Mouse (Mus musculus) midbrain, embryonic 10.5 days (tissue): ENCODE measurements around the gene Slc35f3. TPM values are rescaled to one million over a fixed set of nuclear protein-coding genes. Genes with fewer than 3 reads are reported as not detected.
"Not testable (repeated sequence)": the region's sequence is repeated elsewhere in the genome, so short reads cannot be mapped to it uniquely, and the experiment has no call there.

Experiments used
- DNase-seq: peaks from one replicate; pipeline ENCODE4 v3.0.0-alpha.2; 2017; ENCODE audit warnings: low spot score
- H3K27ac ChIP-seq: fragments of 300-500 bp; sonication (generic); replicated peaks from 2 replicates; pipeline ENCODE4 v1.5.1; 2016; ENCODE audit warnings: mild to moderate bottlenecking
- H3K27me3 ChIP-seq: fragments of 300-500 bp; sonication (generic); 2 replicates; pipeline ENCODE4 v1.6.1; 2016; ENCODE audit warnings: low read depth, mild to moderate bottlenecking; ENCODE audit not compliant: poor library complexity, severe bottlenecking
- H3K36me3 ChIP-seq: fragments of 300-500 bp; sonication (generic); 2 replicates; pipeline ENCODE4 v1.6.1; 2016; ENCODE audit warnings: mild to moderate bottlenecking, moderate library complexity
- H3K4me1 ChIP-seq: fragments of 300-500 bp; sonication (generic); 2 replicates; pipeline ENCODE4 v1.6.1; 2016
- H3K4me3 ChIP-seq: fragments of 300-500 bp; sonication (generic); 2 replicates; pipeline ENCODE4 v1.5.1; 2016; ENCODE audit warnings: mild to moderate bottlenecking, moderate library complexity
- H3K9me3 ChIP-seq: fragments of 300-500 bp; sonication (generic); replicated peaks from 2 replicates; pipeline ENCODE4 v1.6.1; 2016; ENCODE audit warnings: mild to moderate bottlenecking
- WGBS: fragments of 180-500 bp; shearing (Covaris S2); methylation state at CpG from one replicate; pipeline ENCODE4 v1.1.7; 2016; 5-methylcytosine and 5-hydroxymethylcytosine counted together
- polyA plus RNA-seq: library from polyadenylated mRNA; unstranded; fragments of >200 nt; fragmentation: Nextera tagmentation; extraction: Ambion mirVana; gene quantifications from 2 replicates; pipeline ENCODE4 v1.2.1, GENCODE M21; 2016

Slc35f3 gene
- polyA plus RNA-seq, 1 experiment from 2014 or later = 0.15 TPM

DNA sequence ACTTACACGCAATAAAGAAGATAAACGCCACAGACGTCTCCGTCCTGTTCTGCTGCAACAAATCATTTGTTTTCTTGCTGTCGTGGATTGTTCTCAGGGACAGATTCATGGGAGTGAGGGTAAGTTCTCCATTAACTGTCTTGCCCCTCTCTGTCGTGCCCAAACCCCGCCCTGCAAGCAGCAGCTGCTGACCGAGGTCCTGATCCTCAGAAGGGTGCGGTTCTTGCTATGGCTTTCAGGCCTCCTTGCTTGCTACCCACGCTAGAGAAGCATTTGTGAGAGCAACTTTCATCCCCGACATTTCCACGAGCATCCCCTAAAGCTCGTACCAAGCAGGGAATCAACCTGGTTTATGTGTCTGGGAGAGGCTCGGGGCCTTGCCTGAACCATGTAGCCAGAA is 83.9 kb downstream of the Slc35f3 start:
- Histone ChIP-seq H3K36me3 (no peaks in the 10 kb centered on the region), H3K27me3 (no peaks in the 10 kb centered on the region; the same call in 1 of the 2 replicates), H3K9me3 (no peaks in the 10 kb centered on the region), H3K4me1 (no peaks in the 10 kb centered on the region), H3K4me3 (no peak overlapping the region), H3K27ac (no peak overlapping the region)
- DNase-seq = no peak
- 47% methylated on average over 14 of the region's 14 CpGs for WGBS

DNA sequence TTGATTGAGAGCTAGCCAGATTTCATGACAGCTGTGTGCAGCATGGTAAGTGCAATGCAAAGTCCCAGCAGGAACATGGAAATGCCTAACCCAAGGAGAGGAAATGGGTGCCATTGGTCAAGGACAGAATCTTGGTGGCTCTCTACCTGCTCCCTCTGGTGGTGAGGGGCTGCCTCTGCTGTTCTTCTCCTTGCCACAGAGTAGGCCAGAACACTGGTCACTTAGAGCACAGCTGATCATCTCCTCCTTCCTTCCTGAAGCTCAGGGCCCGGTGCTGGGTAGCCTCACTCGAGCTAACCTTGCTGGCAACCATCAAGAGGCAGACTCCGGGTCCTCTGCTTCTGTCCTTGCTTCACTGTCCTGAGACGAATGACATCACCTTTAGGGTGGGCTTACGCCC is 84.4 kb downstream of the Slc35f3 start:
- Histone ChIP-seq H3K4me1 (no peaks in the 10 kb centered on the region), H3K27me3 (no peaks in the 10 kb centered on the region; the same call in 1 of the 2 replicates), H3K36me3 (no peaks in the 10 kb centered on the region), H3K27ac (no peak overlapping the region), H3K4me3 (no peak overlapping the region), H3K9me3 (no peaks in the 10 kb centered on the region)
- DNase-seq = peak; percentile 36
- WGBS = 70% methylated on average over 5 of the region's 5 CpGs

DNA sequence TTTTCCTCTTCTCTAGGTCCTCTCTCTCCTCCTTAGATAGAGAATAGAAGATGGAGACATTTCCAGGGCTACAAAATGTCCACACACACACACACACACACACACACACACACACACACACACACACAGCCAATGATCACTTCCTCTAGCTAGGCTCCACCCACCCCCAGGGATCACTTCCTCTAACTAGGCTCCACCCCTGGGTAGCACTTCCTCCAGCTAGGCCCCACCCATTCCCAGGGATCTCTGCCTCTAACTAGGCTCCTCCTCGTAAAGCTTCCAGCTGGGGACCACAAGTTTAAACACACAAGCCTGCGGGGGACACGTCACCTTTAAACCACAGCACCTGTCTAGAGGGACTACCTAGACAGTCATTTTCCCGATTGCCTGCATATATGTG is 89.2 kb downstream of the Slc35f3 start:
- no peak for DNase-seq
- WGBS = 90% methylated on average over 4 of the region's 4 CpGs
- no peak overlapping the region for H3K27ac ChIP-seq

DNA sequence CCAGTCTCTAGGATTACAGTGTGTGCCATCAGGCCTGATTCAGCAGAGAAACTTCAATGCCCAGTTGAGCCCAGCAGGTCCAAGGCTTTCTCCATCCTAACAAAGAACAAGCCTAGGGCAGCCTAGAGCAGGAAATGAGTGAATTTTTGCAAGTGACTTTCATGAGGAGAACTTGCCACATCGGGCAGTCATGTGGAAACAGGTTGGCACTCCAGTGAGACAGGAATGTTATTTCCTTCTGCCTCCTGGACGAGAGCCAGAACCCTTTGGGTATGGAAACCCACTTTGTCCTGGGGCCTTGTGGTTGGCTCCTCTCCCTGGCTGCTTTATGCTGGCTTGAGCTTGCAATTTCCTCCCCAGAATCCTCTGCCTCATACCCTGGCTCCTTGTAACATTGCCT is 93.2 kb downstream of the Slc35f3 start:
- Histone ChIP-seq H3K36me3 (no peaks in the 10 kb centered on the region), H3K27me3 (no peaks in the 10 kb centered on the region)
- DNase-seq = no peak

More for the DNA sequence above, 89.2 kb downstream of the Slc35f3 start:
- Histone ChIP-seq H3K4me3 (no peak overlapping the region), H3K9me3 (no peaks in the 10 kb centered on the region), H3K36me3 (no peaks in the 10 kb centered on the region), H3K4me1 (peaks cover 2% of the 10 kb centered on the region), H3K27me3 (no peaks in the 10 kb centered on the region; the same call in 1 of the 2 replicates)

DNA sequence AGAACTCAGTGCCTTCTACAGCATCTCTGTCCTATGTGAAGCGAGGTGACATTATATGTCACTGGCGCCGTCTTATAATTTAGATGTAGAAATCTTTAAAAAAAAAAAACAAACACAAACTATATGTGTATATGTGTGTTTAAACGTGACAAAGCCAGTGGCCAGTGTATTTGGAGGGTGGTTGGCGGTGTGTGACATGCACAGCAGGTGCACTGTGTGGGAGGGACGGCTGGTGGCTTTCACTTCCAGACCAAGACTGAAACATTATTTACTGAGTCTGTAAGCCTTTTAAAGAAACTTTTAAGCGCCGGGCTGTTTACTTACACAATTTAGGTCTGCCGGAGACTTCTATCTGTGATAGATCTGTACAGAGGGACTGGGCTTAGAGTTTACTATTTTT is 97.0 kb downstream of the Slc35f3 start:
- H3K4me3 ChIP-seq = no peak overlapping the region
- H3K36me3 ChIP-seq = no peaks in the 10 kb centered on the region
- peaks cover 30% of the 10 kb centered on the region for H3K4me1 ChIP-seq
- 67% methylated on average over 9 of the region's 9 CpGs for WGBS
- no peaks in the 10 kb centered on the region for H3K27me3 ChIP-seq
- no peak overlapping the region for H3K27ac ChIP-seq
- DNase-seq = no peak
- no peaks in the 10 kb centered on the region for H3K9me3 ChIP-seq

More for the DNA sequence above, 93.2 kb downstream of the Slc35f3 start:
- H3K9me3 ChIP-seq = no peaks in the 10 kb centered on the region
- 88% methylated on average over 2 of the region's 2 CpGs for WGBS
- no peak overlapping the region for H3K27ac ChIP-seq
- no peak overlapping the region for H3K4me3 ChIP-seq
- peaks cover 21% of the 10 kb centered on the region for H3K4me1 ChIP-seq

DNA sequence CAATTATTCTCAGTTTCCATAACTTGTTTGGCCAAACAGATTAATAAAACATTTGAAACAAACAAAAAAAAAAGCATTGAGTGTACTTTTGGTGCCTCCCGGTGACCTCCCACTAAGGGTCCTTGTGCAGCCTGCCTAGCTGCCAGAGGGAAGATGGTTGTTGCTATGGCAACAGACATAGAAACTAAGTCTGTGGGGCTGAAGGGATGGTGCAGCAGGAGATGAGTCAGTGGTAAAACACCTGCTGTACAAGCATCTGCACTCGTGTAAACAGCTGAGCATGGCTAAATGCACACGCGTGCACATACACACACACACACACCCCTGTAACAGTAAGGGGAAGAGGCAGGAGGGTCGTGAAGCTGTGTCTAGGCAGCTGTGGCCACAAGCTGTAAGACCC is 97.6 kb downstream of the Slc35f3 start:
- Histone ChIP-seq H3K27me3 (no peaks in the 10 kb centered on the region), H3K9me3 (no peaks in the 10 kb centered on the region), H3K4me3 (no peak overlapping the region), H3K4me1 (peaks cover 30% of the 10 kb centered on the region), H3K36me3 (no peaks in the 10 kb centered on the region), H3K27ac (no peak overlapping the region)
- DNase-seq = no peak
- WGBS = 60% methylated on average over 5 of the region's 5 CpGs

DNA sequence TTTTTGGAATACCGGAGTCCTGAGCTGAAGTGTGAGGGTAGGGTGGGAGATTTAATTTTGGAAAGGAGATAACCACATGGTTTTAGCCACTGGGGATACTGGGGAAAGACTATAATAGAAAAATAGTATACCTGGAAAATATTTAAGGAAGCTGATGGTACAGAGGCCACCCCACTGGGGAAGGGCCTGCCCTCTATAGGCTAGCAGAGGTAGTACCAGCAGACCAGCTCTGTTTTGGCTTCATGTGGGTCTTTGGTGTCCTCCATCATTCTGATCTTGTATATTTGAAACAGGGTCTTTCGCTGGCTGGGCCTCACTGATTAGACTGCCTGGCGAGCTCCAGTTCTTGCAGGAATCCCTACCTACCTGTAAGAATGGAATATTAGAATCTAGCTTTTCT is 100.0 kb downstream of the Slc35f3 start:
- no peak overlapping the region for H3K27ac ChIP-seq
- no peaks in the 10 kb centered on the region for H3K36me3 ChIP-seq
- 81% methylated on average over 3 of the region's 3 CpGs for WGBS
- H3K27me3 ChIP-seq = no peaks in the 10 kb centered on the region
- H3K4me1 ChIP-seq = peaks cover 22% of the 10 kb centered on the region
- no peak for DNase-seq
- H3K4me3 ChIP-seq = no peak overlapping the region
- no peaks in the 10 kb centered on the region for H3K9me3 ChIP-seq

DNA sequence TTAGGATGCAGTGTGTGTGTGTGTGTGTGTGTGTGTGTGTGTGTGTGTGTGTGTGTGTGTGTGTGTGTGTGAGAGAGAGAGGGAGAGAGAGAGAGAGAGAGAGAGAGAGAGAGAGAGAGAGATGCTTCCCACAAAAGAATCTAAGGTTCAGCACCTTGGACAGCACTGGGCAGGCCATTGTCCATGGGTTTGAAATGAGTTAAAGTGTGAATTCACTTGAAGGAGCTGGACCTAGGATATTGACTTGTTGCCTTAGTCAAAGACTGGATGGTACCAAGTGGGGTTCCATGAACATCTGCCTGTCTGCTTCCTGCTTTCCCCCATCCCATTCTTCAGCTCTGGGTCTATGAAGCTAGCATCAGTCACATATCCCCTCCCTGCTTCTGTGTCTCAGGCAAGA is 106.2 kb downstream of the Slc35f3 start:
- H3K4me1 ChIP-seq, H3K27ac ChIP-seq, H3K27me3 ChIP-seq, H3K36me3 ChIP-seq, H3K4me3 ChIP-seq, H3K9me3 ChIP-seq: not testable (repeated sequence)
- DNase-seq = peak; percentile 29

DNA sequence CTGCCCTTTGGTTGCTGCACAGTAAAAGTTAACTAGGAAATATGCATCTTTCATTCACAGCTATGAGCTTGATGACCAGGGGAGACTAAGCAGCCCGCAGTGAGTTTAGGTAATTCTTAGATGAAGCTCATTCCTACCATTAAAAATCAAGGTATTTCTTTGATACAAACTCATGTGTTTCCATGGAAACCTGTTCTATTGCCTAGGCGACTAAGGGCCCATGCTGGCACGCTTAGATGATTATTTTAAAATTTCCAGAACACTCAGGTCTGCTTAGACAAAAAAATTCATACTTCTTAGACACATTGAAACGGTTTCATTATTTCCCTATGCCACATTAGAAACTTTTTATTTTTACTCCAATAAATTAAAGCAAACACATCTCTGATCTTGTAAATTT is 106.7 kb downstream of the Slc35f3 start:
- no peak overlapping the region for H3K4me3 ChIP-seq
- DNase-seq = no peak
- 79% methylated on average over 4 of the region's 4 CpGs for WGBS

DNA sequence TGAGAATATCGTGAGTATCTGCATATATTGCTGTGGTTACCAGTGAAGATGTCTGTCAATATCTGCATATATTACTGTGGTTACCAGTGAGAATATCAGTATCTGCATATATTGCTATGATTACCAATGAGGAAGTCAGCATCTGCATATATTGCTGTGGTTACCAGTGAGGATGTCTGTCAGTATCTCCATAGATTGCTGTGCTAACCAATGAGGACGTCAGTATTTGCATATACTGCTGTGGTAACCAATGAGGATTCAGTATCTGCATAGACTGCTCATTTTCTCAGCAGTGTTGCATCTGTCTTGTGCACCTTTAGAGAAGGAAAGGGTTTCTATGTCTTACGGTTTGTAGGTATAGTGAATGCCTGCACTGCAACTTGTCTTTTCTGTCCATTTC is 122.5 kb downstream of the Slc35f3 start:
- Histone ChIP-seq H3K4me3 (no peak overlapping the region), H3K9me3 (no peaks in the 10 kb centered on the region), H3K27ac (no peak overlapping the region), H3K27me3 (no peaks in the 10 kb centered on the region), H3K4me1 (peaks cover 18% of the 10 kb centered on the region), H3K36me3 (peaks cover 11% of the 10 kb centered on the region)
- DNase-seq = no peak
- 79% methylated on average over 3 of the region's 3 CpGs for WGBS

More for the DNA sequence above, 106.7 kb downstream of the Slc35f3 start:
- Histone ChIP-seq H3K4me1 (no peaks in the 10 kb centered on the region), H3K27ac (no peak overlapping the region), H3K36me3 (no peaks in the 10 kb centered on the region), H3K9me3 (no peaks in the 10 kb centered on the region), H3K27me3 (no peaks in the 10 kb centered on the region)

DNA sequence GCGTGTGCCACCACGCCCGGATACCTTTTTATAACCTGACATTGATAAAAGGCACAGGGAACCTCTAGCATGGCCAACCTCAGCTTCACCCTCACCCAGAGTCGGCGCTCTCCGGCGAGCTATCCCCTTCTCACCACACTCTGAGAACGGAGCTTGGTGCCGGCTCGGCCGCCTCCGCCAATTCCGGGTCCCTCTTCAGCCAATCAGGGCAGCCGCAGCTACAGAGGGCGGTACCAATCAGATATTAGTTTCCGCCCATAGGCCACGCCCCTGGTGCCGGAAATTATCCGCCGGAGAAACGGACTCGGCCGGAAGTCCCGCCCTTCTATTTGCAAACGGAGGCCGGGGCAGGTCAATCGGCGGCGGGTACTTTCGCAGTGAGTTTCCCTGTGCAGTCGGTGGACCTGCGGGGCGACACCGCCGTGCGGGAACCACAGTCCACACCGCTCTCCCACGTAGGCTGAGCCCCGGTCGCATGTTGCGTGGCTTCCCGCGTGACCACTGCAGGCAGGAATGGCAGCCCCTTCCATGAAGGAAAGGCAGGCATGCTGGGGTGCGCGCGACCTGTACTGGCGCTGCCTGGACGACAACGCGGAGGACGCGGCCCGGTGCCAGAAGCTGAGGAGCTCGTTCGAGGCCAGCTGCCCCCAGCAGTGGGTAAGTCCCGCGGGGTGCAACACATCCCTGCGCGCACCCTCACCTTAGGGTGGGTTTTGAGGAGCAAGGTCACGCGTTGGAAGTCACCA is 124.0 kb downstream of the Slc35f3 start, which contains the start of gene Coa6:
Gene Coa6 (plus strand): TSS at position 342 of the 746 bp plus-strand sequence.
- Histone ChIP-seq H3K27ac (peak within 1 kb of the TSS; percentile 90), H3K4me1 (peaks cover 18% of the 10 kb centered on the region), H3K4me3 (peak within 1 kb of the TSS; percentile 89), H3K9me3 (no peaks in the 10 kb centered on the region), H3K36me3 (peaks cover 26% of the 10 kb centered on the region), H3K27me3 (no peaks in the 10 kb centered on the region)
- peak; percentile 97 for DNase-seq
- under 1% methylated on average over 61 of the region's 61 CpGs for WGBS

DNA sequence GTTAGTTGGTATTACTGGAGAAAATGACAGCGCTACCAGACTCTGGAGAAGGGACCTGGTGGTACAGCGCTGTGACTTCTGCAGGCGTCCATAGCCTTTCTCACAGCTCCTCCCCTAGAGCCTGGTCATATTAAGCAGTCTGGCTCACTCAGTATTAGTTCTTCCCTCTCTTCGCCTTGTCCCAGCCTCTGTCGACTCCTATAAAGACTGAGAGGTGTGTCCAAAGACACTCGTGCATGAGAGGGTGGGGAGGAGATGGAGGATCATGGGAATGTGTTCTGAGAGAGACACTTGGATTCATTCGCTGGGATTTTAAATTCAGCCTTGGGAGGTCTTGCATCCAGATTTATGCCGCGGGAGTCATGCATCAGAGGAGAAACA is 124.6 kb downstream of the Slc35f3 start:
- no peaks in the 10 kb centered on the region for H3K27me3 ChIP-seq
- no peak for DNase-seq
- H3K27ac ChIP-seq = peak overlapping the region; percentile 90
- no peaks in the 10 kb centered on the region for H3K9me3 ChIP-seq
- peak overlapping the region; percentile 89 for H3K4me3 ChIP-seq
- peaks cover 32% of the 10 kb centered on the region for H3K36me3 ChIP-seq
- peaks cover 18% of the 10 kb centered on the region for H3K4me1 ChIP-seq
- WGBS = 10% methylated on average over 9 of the region's 9 CpGs

DNA sequence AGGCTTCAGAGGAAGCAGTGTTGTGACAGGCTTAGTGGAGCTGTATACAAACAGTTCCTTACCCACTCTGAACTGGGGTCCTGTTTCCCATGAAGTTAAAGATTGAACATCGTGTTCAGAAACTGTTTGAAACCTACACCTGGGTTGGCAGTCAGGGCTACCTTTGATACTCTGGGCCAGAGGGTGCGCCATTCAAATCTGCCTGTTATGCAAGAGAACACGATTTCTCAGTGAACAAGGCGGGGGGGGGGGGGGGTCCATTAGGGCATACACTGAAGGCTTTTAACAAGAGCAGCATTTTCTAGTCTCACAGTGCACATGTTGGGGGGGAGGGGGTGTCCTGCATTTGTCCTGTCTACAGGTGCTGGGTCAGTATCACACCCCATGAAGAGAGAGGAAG is 125.8 kb downstream of the Slc35f3 start:
- no peak for DNase-seq
- Histone ChIP-seq H3K4me1 (peaks cover 18% of the 10 kb centered on the region), H3K27ac (no peak overlapping the region), H3K36me3 (peaks cover 44% of the 10 kb centered on the region), H3K4me3 (no peak overlapping the region), H3K27me3 (no peaks in the 10 kb centered on the region), H3K9me3 (no peaks in the 10 kb centered on the region)
- 84% methylated on average over 4 of the region's 4 CpGs for WGBS
